8 mouse cellular contexts compared by ENCODE assay signal in genomic region chr7:112024856-112025255, GRCm38 (mm10). TPM values are rescaled to one million over a fixed set of nuclear protein-coding genes. Genes with fewer than 3 reads are reported as not detected.
A peak's percentile ranks its signal among the peaks of the same experiment; 100 is the strongest.
DNase-seq lines count a peak whose midpoint lies in the region; ATAC-seq and TF ChIP-seq lines count a peak whose summit lies in the region.

No protein-coding gene starts in this region.

- H3K4me3 ChIP-seq in heart, adult 2 months, result peak overlapping the region; percentile 86
- H3K4me3 ChIP-seq in forebrain, postnatal 0 days (ENCODE audit: low read depth, low read length), result peak overlapping the region; percentile 91
- H3K4me3 ChIP-seq in liver, embryonic 16.5 days (ENCODE audit: low read depth, low read length), result peak overlapping the region; percentile 80

- WGBS in heart, adult 2 months, result 1% methylated on average over 5 of the region's 5 CpGs
- WGBS in forebrain, postnatal 0 days, result 17% methylated on average over 5 of the region's 5 CpGs
- 9% methylated on average over 5 of the region's 5 CpGs for WGBS in liver, embryonic 16.5 days (ENCODE audit: insufficient replicate concordance)

- peak overlapping the region; percentile 88 for H3K4me2 ChIP-seq in forebrain, postnatal 0 days (ENCODE audit: low read depth)
- H3K4me2 ChIP-seq in liver, embryonic 16.5 days (ENCODE audit: low read depth, low read length), result peak overlapping the region; percentile 97

- TF ChIP-seq EP300 in heart, adult 2 months (IDR thresholded peaks at IDR 0.05; ENCODE audit: insufficient read depth, low read depth, low read length), result no peak

- H3K27me3 ChIP-seq in heart, adult 2 months (ENCODE audit: control insufficient read depth, insufficient read depth, low read length), result no peaks in the 10 kb centered on the region
- H3K27me3 ChIP-seq in forebrain, postnatal 0 days (ENCODE audit: insufficient read depth, low read length), result no peaks in the 10 kb centered on the region
- H3K27me3 ChIP-seq in liver, embryonic 16.5 days (ENCODE audit: control insufficient read depth, insufficient read depth, low read depth, low read length), result no peaks in the 10 kb centered on the region

- ATAC-seq in forebrain, postnatal 0 days, result no peak
- no peak for ATAC-seq in liver, embryonic 16.5 days (ENCODE audit: low read depth)

- peak overlapping the region; percentile 66; the same call in 1 of the 2 replicates for H3K9ac ChIP-seq in heart, adult 2 months (ENCODE audit: low read depth, low read length)
- peak overlapping the region; percentile 96 for H3K9ac ChIP-seq in forebrain, postnatal 0 days
- H3K9ac ChIP-seq in liver, embryonic 16.5 days (ENCODE audit: low read depth, low read length), result peak overlapping the region; percentile 40

- intact Hi-C loops in heart, adult 2 months (cut with DNase I), result loop anchor here (5.0 kb wide), 1 partner anchor 52 kb away; no protein-coding TSS in a partner anchor

- TF ChIP-seq CTCF in heart, adult 2 months (IDR thresholded peaks at IDR 0.05), result no peak
- no peak for TF ChIP-seq CTCF in forebrain, postnatal 0 days (IDR thresholded peaks at IDR 0.05; ENCODE audit: low read depth)

- H3K36me3 ChIP-seq in heart, adult 2 months (ENCODE audit: control insufficient read depth, insufficient read depth, low read length), result peaks cover 40% of the 10 kb centered on the region
- H3K36me3 ChIP-seq in forebrain, postnatal 0 days (ENCODE audit: insufficient read depth), result no peaks in the 10 kb centered on the region
- no peaks in the 10 kb centered on the region for H3K36me3 ChIP-seq in liver, embryonic 16.5 days (ENCODE audit: control insufficient read depth, insufficient read depth)

- peaks cover 14% of the 10 kb centered on the region for H3K4me1 ChIP-seq in heart, adult 2 months (ENCODE audit: control insufficient read depth, insufficient read depth, low read length)
- H3K4me1 ChIP-seq in forebrain, postnatal 0 days (ENCODE audit: insufficient read depth), result peaks cover 26% of the 10 kb centered on the region
- H3K4me1 ChIP-seq in liver, embryonic 16.5 days (ENCODE audit: control insufficient read depth, low read depth, low read length), result peaks cover 22% of the 10 kb centered on the region

- H3K9me3 ChIP-seq in forebrain, postnatal 0 days (ENCODE audit: low read length), result no peaks in the 10 kb centered on the region
- H3K9me3 ChIP-seq in liver, embryonic 16.5 days (replicated peaks; ENCODE audit: control insufficient read depth, low read length), result no peaks in the 10 kb centered on the region

- DNase-seq in heart, adult 2 months, result no peak
- no peak for DNase-seq in heart, adult 18-20 months
- DNase-seq in CD4-positive helper T cell, adult 2 months (ENCODE audit: low read depth, low spot score), result peak; percentile 6
- DNase-seq in forebrain, postnatal 0 days, result no peak
- no peak for DNase-seq in frontal cortex, postnatal 14 days (ENCODE audit: low spot score in 2 of 2)
- DNase-seq in retina, postnatal 1 day, result no peak
- no peak for DNase-seq in spleen, postnatal 36 days (ENCODE audit: low spot score in 2 of 2)

- TF ChIP-seq POLR2A in heart, adult 2 months (IDR thresholded peaks at IDR 0.05; ENCODE audit: insufficient read depth, low read depth, low read length), result no peak

- peak overlapping the region; percentile 86 for H3K27ac ChIP-seq in heart, adult 2 months
- H3K27ac ChIP-seq in forebrain, postnatal 0 days (ENCODE audit: low read depth, low read length), result no peak overlapping the region
- H3K27ac ChIP-seq in liver, embryonic 16.5 days (ENCODE audit: low read length), result peak overlapping the region; percentile 19; the same call in 1 of the 2 replicates

- peaks cover 11% of the 10 kb centered on the region for H3K79me2 ChIP-seq in heart, adult 2 months (replicated peaks; ENCODE audit: control insufficient read depth, insufficient read depth, low read length)

RNA-seq across cellular contexts. Expression of gene Usp47, which starts 1.6 kb away (rescaled TPM):
- total RNA-seq in heart, adult 2 months (2021), result 10 to 100 TPM; 78.0 to 90.2 TPM
- 15.7 and 33.8 TPM in 2 replicates for polyA plus RNA-seq in heart, adult 2 months (2012; rRNA removed)
- total RNA-seq in heart, adult 18-20 months (2021), result 10 to 100 TPM; 83.2 to 89.4 TPM
- total RNA-seq in forebrain, postnatal 0 days (2014; rRNA removed), result 102 and 121 TPM in 2 replicates
- 44.0 and 52.0 TPM in 2 replicates for polyA plus RNA-seq in forebrain, postnatal 0 days (2015; fragmentation: Nextera tagmentation; extraction: Ambion mirVana)
- polyA plus RNA-seq in liver, embryonic 16.5 days (2015; fragmentation: Nextera tagmentation; extraction: Ambion mirVana), result 18.6 and 19.9 TPM in 2 replicates

Comparison
In these comparisons a context has a peak if more than half of its experiments do, and no peak if none do; other contexts are left out.
1. H3K9ac ChIP-seq: peak in every context shown above with its lines; median percentile 96 in forebrain, postnatal 0 days; 66 in heart, adult 2 months; 40 in liver, embryonic 16.5 days.